Mouse (Mus musculus): ENCODE data around the gene Aldh4a1. TPM values are rescaled to one million over a fixed set of nuclear protein-coding genes. Genes with fewer than 3 reads are reported as not detected.

Gene Aldh4a1
- polyA plus RNA-seq, 1 experiment = 22.5 TPM

GRCm38 (mm10) chr4:139697755-139698154, 75.1 kb downstream of the Aldh4a1 start:
- H3K27me3 ChIP-seq (ENCODE audit: control insufficient read depth, insufficient read depth, low read length) = no peaks in the 10 kb centered on the region
- H3K4me1 ChIP-seq (ENCODE audit: control insufficient read depth, insufficient read depth, low read length) = no peaks in the 10 kb centered on the region
- DNase-seq = no peak
- no peak overlapping the region for H3K27ac ChIP-seq (ENCODE audit: insufficient read depth, low read length)
- H3K4me3 ChIP-seq (replicated peaks; ENCODE audit: insufficient read depth, low read depth, low read length) = no peak overlapping the region
- no peak for TF ChIP-seq CTCF (IDR thresholded peaks at IDR 0.05; ENCODE audit: borderline replicate concordance, insufficient read depth, low read depth, low read length)
- no peak for TF ChIP-seq POLR2A (IDR thresholded peaks at IDR 0.05; ENCODE audit: borderline replicate concordance, insufficient read depth, low read length)
- WGBS = 20% methylated on average over 9 of the region's 9 CpGs

DNA sequence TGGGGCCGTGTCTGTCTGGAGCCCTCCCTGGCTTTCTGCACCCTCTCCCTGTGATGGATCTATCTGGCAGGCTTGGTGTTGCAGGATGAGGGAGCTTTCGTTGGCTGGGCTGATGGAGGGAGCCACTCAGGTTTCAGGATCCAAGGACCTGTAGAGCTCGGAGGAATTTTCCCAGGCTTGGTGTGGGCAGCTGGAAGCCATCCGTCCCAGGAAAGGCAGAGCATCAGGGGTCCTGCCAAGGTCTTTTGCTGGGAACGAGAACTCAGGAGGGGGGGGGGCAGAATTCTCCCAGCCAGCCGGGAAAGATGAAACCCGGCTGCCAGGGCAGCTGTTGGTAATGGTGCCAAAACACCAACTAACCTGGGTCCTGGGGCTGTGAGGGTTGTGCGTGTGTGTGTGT, 75.9 kb downstream of the Aldh4a1 start:
- TF ChIP-seq POLR2A (IDR thresholded peaks at IDR 0.05; ENCODE audit: borderline replicate concordance, insufficient read depth, low read length) (no peak), CTCF (IDR thresholded peaks at IDR 0.05; ENCODE audit: borderline replicate concordance, insufficient read depth, low read depth, low read length) (no peak)
- WGBS = 34% methylated on average over 8 of the region's 8 CpGs
- Histone ChIP-seq H3K4me1 (ENCODE audit: control insufficient read depth, insufficient read depth, low read length) (no peaks in the 10 kb centered on the region), H3K27me3 (ENCODE audit: control insufficient read depth, insufficient read depth, low read length) (no peaks in the 10 kb centered on the region), H3K4me3 (replicated peaks; ENCODE audit: insufficient read depth, low read depth, low read length) (no peak overlapping the region), H3K27ac (ENCODE audit: insufficient read depth, low read length) (no peak overlapping the region)
- DNase-seq = no peak

Other genes with a start within 250 kb of the Aldh4a1 start
- gene Iffo2, start 92.3 kb upstream of the Aldh4a1 start, polyA plus RNA-seq (2012; rRNA removed) = 19.1 and 20.3 TPM in 2 replicates
- gene Gm21969, start 19.7 kb upstream of the Aldh4a1 start, polyA plus RNA-seq (2012; rRNA removed) = 0.03 and 0.05 TPM in 2 replicates
- gene Tas1r2, start 30.7 kb downstream of the Aldh4a1 start, polyA plus RNA-seq (2012; rRNA removed) = not detected in 2 replicates
- gene Pax7, start 210.7 kb downstream of the Aldh4a1 start, polyA plus RNA-seq (2012; rRNA removed) = 0.07 and 0.08 TPM in 2 replicates